Mouse (Mus musculus): ENCODE measurements around the gene Nfe2l2. TPM values are rescaled to one million over a fixed set of nuclear protein-coding genes. Genes with fewer than 3 reads are reported as not detected.

The Nfe2l2 gene
- total RNA-seq, 1 experiment from 2014 or later, result 103 TPM

GRCm38 (mm10) chr2:75685458-75685861, 19.0 kb downstream of the Nfe2l2 start:
- DNase-seq, result peak; percentile 43

DNA sequence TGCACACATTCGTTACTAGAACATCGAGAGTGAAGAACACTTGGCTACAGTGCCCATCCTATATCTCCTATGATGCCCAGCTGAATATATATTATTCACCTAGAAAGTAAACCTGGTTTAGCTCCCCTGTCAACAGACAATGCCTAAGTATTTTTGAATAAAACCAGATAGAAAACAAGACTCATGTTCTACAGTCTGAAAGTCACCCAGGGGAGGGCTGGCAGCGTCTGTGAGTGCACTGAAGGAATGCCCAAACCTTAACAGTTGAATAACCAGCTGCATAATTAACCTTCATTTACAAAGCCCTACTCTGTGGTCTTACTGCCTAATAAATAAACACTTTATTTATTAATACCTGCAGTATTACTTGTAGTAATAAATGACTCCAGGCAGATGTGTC, 19.9 kb downstream of the Nfe2l2 start:
- DNase-seq, result no peak

DNA sequence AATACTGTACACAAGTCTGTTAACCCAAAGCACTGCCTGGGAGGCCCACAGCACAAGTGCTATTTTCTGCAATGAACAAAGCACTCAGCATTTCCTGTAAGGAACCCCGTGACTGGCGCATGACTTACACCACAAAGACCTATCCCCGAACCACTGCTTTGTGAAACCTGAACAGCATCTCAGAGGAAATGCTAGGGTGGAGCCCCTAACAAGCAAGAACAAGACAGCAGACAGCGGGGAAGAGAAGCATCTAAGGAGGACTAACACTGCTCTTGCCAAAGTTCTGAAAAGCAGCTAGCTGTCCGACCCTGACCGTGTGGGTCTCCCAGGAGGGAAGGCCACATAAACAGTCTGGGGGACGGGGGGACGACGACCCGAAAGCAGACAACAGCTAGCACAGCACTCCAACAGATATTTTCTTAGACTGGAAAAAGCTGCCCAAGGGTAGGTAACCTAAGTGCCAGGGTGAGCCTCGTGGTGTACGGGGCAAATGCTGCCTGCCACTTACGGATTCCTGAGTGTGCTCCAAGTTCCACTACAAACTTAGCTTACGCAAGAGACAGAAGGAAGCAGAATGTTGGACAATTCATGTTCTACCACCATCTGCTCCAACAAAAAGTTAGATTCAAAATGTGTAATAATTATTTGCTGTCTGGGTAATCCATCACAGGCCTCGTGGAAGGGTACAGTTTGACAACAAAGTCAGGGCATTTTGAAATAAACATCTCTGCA, 21.3 kb downstream of the Nfe2l2 start:
- DNase-seq, result peak; percentile 63

GRCm38 (mm10) chr2:75681439-75681838, 23.0 kb downstream of the Nfe2l2 start:
- DNase-seq, result no peak

DNA sequence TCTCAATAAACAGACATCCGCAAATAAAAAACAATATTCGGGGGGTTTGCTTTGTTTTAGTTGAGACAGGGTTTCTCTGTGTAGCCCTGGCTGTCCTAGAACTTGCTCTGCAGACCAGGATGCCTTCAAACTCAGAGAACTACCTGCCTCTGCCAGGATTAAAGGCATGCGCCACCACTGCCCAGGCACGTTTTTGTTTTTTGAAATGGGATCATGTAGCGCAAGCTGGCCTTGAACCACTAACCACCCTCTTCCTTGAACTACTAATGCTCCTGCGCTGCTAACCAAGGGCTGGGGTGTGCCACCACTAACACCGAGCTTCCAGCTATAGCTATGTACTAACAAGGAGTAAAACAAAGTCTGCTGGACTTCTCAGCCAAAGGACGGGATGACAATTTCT, 24.5 kb downstream of the Nfe2l2 start:
- no peak for DNase-seq

DNA sequence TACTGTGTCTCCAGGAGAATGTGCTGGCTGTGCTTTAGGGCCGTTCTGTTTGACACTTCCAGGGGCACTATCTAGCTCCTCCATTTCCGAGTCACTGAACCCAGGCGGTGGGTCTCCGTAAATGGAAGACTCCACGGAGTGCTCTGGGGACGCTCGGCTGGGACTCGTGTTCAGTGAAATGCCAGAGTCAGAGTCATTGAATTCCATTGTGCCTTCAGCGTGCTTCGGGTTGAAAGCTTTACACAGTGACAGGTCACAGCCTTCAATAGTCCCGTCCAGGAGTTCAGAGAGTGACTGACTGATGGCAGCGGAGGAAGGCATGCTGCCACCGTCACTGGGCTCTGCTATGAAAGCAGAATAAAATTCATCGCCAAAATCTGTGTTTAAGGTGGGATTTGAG, 27.9 kb downstream of the Nfe2l2 start:
- DNase-seq, result no peak

- no peak for DNase-seq
Observed at GRCm38 (mm10) chr2:75672561-75672960, 31.9 kb downstream of the Nfe2l2 start.

DNA sequence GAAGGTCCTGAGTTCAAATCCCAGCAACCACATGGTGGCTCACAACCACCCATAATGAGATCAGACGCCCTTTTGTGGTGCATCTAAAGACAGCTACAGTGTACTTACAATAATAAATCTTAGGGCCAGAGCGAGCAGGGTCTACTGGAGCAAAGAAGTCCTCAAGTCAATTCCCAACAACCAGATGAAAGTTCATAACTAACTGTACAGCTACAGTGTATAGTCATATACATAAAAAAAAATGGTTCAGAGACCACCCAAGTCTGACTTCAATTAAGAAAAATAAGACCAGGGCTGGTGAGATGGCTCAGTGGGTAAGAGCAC, 33.1 kb downstream of the Nfe2l2 start:
- no peak for DNase-seq

GRCm38 (mm10) chr2:75670446-75671336, 33.8 kb downstream of the Nfe2l2 start:
- no peak for DNase-seq

DNA sequence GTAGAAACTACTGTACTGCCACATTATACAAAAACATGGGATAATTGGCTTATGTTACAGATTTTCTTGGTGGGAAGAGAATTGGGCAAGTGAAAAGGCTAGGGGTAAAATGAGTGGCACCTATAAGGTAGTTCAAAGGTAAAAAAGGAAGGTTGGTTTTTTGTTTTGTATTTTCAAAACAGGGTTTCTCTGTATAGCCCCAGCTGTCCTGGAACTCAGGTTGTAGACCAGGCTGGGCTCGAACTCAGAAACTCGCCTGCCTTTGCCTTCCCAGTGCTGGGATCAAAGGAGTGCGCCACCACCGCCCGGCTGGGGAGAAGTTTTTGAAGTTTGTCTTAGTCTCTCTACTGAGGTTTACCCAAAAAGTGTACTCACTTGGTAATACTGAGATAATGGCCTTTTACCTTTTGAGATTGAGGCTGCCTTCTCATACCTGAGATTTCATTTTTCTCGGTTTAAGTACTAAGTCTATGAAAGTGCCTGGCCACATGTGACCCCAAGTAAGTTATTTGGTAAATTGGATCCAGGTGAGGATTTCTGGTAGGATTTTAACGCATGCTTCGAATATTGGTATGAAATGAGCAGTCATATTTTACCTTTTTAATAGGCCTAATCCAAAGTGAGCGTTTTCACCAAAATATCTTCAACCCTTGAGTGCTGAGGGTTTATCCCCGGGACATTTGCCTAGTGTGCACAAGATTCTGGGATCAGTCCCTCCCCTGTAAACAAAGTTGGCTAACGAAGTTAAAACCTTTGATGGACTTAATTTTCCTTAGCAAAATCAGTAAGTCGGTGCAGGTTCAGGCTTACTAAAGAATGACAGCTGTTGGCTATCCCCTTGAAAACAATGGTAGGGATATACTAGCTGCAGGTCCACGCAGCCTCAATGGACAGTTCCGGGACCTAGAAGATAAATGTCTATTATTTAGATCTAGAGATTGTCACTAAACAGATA, 34.7 kb downstream of the Nfe2l2 start:
- DNase-seq, result peak; percentile 58

DNA sequence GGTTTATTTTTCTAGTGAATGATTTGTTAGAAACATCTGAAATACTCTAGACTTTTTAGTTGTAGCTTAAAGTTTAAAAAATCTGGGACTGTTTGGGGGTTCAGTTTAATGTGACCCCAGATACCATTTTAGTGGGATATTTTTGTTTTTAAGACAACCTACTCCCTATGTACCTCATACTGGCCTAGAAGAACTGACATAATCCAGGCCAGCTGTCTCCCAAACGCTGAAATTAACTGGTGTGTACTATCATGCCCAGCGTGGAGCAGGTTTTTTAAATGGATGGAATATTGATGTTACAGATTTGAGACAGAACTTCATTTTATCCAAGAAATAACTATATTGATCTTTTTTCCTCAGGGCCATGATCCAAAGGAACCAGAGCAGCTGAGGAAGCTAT, 43.3 kb downstream of the Nfe2l2 start:
- DNase-seq, result no peak

DNA sequence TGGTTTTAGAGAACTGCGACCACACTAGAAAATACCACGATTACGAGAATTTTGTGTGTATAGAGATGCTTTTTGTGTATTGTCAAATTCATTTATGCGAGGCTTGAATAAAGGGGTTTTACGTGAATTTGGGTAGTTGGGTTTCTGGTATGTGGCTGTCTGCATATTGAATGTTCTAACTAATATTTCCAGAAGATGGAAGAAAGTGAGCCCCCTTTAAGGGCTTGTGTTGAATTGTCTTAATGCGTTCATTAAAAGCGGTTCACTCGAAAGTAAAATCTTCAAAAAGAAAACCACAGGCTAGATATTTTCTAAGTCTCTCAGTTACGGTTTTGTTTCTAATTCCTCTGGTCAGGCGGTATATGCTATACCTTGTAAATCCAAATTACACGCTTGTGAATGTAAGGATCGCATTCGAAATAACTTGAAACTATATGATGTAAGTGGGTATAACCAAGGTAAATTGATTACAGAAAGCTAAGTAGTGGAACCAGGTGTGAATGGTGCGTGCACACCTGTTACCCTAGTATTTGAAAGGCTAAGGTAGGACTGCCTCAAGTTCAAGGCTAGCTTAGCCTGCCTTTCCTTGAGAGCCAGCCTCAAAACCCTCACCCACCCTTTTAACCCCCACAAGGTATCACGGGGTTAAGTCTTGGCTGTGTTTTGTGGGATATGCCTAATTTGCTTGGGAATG, 44.0 kb downstream of the Nfe2l2 start:
- DNase-seq, result no peak

DNA sequence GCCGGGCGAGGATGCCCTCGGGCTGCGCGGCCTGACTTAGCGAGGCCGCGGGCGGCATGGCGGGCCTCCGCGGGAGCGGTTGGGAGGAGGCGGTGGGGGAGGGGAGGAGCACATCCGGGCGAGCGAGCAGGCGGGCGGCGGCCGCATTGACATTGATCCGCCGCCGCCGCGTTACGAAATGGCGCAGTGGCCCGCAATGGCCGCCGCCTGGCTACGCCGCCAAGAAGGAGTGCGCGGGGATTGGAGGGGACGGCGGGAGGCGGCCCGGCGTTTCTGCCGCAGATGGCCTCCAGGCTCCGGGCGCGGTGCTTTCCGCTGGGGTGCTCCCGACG, 44.8 kb downstream of the Nfe2l2 start:
- DNase-seq, result peak; percentile 98

- peak; percentile 99 for DNase-seq
Observed at GRCm38 (mm10) chr2:75658727-75659628, 45.5 kb downstream of the Nfe2l2 start, which contains the start of gene Hnrnpa3. Gene Hnrnpa3, plus strand, starts transcription at chr2:75659261.

DNA sequence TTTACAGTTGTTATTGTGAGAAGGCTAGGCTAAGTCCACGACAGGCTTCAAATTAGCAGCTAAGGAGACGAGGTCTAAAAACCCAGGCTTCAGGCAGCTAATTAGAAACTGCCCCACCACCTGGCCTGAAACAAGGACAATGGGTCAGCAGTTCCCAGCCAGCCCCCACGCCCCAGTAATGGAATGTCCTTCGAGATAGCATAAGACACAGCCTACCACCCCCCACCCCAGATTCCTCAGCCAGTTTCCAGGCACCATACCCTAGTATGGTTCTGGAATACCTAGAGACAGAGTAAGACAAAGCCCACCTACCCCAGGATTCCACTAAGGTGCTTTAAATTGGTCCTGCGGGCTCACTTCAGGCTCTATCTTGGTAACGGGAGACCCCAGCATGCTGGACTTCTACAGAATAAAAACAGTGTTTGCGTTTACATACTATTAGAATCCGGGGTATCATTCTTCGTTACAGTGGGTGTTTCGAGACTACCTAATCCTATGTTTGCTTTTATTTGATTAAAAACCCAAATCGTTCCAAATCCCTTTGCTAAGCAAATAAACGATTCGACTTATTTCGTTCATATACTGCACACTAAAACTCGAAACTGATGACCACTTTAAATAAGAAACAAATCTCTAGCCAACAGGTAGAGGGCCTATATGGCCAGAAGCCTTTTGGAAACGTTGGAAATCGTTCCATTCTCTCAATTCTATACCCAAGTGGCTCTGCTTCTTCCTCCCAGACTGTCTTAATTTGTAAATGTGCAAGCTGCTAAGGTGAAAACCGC, 46.3 kb downstream of the Nfe2l2 start:
- peak; percentile 47 for DNase-seq

- no peak for DNase-seq
Observed at GRCm38 (mm10) chr2:75656924-75657323, 47.5 kb downstream of the Nfe2l2 start.

DNA sequence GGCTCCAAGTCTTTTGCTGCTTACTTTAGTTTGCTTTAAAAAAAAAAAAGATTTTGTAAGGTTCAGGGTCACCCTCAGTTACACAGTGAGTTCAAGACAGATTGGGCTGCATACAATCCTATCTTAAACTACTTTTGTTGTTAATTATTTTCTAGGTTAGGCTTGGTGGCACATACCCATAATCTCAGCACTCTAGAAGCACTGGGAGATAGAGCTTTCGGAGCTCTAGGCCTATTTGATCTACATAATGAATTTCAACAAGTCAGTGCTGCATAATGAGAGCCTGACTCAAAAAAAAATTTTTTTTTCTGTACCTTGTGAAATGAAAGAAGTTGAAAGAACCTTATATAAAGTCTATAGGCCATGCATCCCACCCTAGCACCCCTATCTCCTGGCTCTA, 49.8 kb downstream of the Nfe2l2 start:
- DNase-seq, result no peak

DNA sequence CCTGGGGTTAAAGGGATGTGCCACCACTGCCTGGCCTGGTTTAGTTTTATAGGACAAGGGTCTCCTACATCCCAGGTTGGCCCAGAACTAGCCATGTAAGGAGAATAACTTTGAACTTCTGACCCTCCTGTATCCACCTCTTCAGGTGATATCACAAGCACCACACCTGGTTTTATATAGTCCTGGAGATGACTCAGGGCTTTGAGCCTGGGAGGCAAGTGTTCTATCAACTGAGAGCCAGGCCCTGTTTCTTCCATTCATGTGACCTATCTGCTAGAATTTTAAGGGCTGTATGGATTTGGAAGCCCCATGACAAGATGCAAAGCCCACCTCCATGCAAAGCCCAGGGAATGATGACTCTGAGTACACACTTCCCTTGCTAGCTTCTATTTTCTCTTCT, 51.3 kb downstream of the Nfe2l2 start:
- no peak for DNase-seq

DNA sequence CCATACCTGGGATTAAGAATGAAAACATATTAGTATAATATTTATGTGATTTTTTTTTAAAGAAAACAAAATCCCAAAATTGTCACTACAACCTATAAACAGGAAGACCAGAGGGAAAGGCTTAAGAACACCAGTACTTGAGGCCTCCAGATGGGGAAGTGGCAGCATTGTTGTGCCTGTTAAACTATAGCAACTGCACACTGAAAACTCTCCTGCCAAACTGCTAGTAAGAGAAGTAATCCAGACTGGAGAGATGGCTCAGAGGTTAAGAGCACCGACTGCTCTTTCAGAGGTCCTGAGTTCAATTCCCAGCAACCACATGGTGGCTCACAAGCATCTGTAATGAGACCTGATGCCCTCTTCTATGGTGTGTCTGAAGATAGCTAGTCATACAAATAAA, 54.0 kb downstream of the Nfe2l2 start:
- no peak for DNase-seq

- no peak for DNase-seq
Observed at GRCm38 (mm10) chr2:75645251-75645650, 59.2 kb downstream of the Nfe2l2 start.
